Mouse (Mus musculus): ENCODE measurements around the gene Vmn2r44. TPM values are rescaled to one million over a fixed set of nuclear protein-coding genes. Genes with fewer than 3 reads are reported as not detected.
"Not testable (repeated sequence)": the region's sequence is repeated elsewhere in the genome, so short reads cannot be mapped to it uniquely, and the experiment has no call there.

The Vmn2r44 gene
- not detected in 2 replicates for polyA plus RNA-seq (2015; fragmentation: Nextera tagmentation; extraction: Ambion mirVana)

- H3K36me3 ChIP-seq (replicated peaks); H3K27ac ChIP-seq (replicated peaks); H3K4me3 ChIP-seq (replicated peaks); ATAC-seq (ENCODE audit: insufficient read depth); H3K4me1 ChIP-seq (replicated peaks); H3K9ac ChIP-seq; H3K4me2 ChIP-seq; H3K9me3 ChIP-seq (replicated peaks); H3K27me3 ChIP-seq: not testable (repeated sequence)
These were observed at the start of gene Vmn2r44 for GRCm38 (mm10) chr7:8383233-8383632. Vmn2r44 (minus strand) TSS chr7:8383333.

GRCm38 (mm10) chr7:8357879-8358278, 25.3 kb downstream of the Vmn2r44 start:
- not testable (repeated sequence) for H3K4me2 ChIP-seq; H3K9me3 ChIP-seq (replicated peaks); H3K4me1 ChIP-seq (replicated peaks); H3K27me3 ChIP-seq; H3K4me3 ChIP-seq (replicated peaks); H3K27ac ChIP-seq (replicated peaks); H3K9ac ChIP-seq; H3K36me3 ChIP-seq (replicated peaks); ATAC-seq (ENCODE audit: insufficient read depth)
- WGBS (ENCODE audit: insufficient replicate concordance), result 81% methylated on average over 11 of the region's 11 CpGs

Other genes starting within 250 kb of the Vmn2r44 start
- gene Vmn2r41, start 221.7 kb downstream of the Vmn2r44 start, polyA plus RNA-seq (2015; fragmentation: Nextera tagmentation; extraction: Ambion mirVana), result not detected in 2 replicates
- gene Vmn2r42, start 183.0 kb downstream of the Vmn2r44 start, polyA plus RNA-seq (2015; fragmentation: Nextera tagmentation; extraction: Ambion mirVana), result not detected in 2 replicates
- not detected in 2 replicates for gene Vmn2r43, start 122.7 kb downstream of the Vmn2r44 start, polyA plus RNA-seq (2015; fragmentation: Nextera tagmentation; extraction: Ambion mirVana)
- gene Vmn2r45, start 105.7 kb upstream of the Vmn2r44 start, polyA plus RNA-seq (2015; fragmentation: Nextera tagmentation; extraction: Ambion mirVana), result not detected in 2 replicates

Data from liver, embryonic 15.5 days (tissue).